Mouse (Mus musculus) layer of hippocampus, postnatal 36 days (tissue): ENCODE data around the gene Hoxd4. TPM values are rescaled to one million over a fixed set of nuclear protein-coding genes. Genes with fewer than 3 reads are reported as not detected.

ENCODE experiments used
- DNase-seq, 2 experiments: peaks; one replicate each; pipeline ENCODE4 v3.0.0; 2022
- total RNA-seq, 2 experiments: library from RNA; stranded (reverse); gene quantifications; 2 replicates each; pipeline ENCODE4 v1.2.3; 2021

The Hoxd4 gene
- total RNA-seq, 2 experiments from 2014 or later: not detected

- no peak for DNase-seq
These were observed 34.7 kb downstream of the Hoxd4 start for GRCm38 (mm10) chr2:74746298-74746921.

- DNase-seq: no peak
These were observed 35.3 kb downstream of the Hoxd4 start for GRCm38 (mm10) chr2:74747006-74747405.

GRCm38 (mm10) chr2:74747661-74748141 is 36.0 kb downstream of the Hoxd4 start:
- no peak for DNase-seq

- no peak for DNase-seq
These were observed 36.8 kb downstream of the Hoxd4 start for GRCm38 (mm10) chr2:74748436-74748995.

GRCm38 (mm10) chr2:74749337-74750121 is 37.8 kb downstream of the Hoxd4 start:
- DNase-seq: no peak

GRCm38 (mm10) chr2:74750731-74751250 is 39.1 kb downstream of the Hoxd4 start:
- DNase-seq: no peak

- DNase-seq: no peak
These were observed 40.1 kb downstream of the Hoxd4 start for GRCm38 (mm10) chr2:74751861-74752260.

GRCm38 (mm10) chr2:74752431-74753174 is 40.9 kb downstream of the Hoxd4 start:
- DNase-seq: no peak

- no peak for DNase-seq
These were observed 41.4 kb downstream of the Hoxd4 start for GRCm38 (mm10) chr2:74753175-74753523.

- DNase-seq: no peak
These were observed 42.0 kb downstream of the Hoxd4 start for GRCm38 (mm10) chr2:74753711-74754110.

- no peak for DNase-seq
These were observed 48.4 kb downstream of the Hoxd4 start for GRCm38 (mm10) chr2:74760146-74760545.

GRCm38 (mm10) chr2:74761941-74762340 is 50.2 kb downstream of the Hoxd4 start:
- DNase-seq: no peak

GRCm38 (mm10) chr2:74762522-74763244 is 51.0 kb downstream of the Hoxd4 start, which contains the start of gene Hoxd1:
Gene Hoxd1 (plus strand): TSS chr2:74762980.
- DNase-seq: no peak

GRCm38 (mm10) chr2:74763245-74763735 is 51.6 kb downstream of the Hoxd4 start:
- DNase-seq: no peak

- DNase-seq: no peak
These were observed 52.2 kb downstream of the Hoxd4 start for GRCm38 (mm10) chr2:74763976-74764375.

GRCm38 (mm10) chr2:74774359-74774758 is 62.6 kb downstream of the Hoxd4 start:
- DNase-seq: no peak

GRCm38 (mm10) chr2:74777536-74778275 is 66.0 kb downstream of the Hoxd4 start:
- no peak for DNase-seq
